In the genomic region with DNA sequence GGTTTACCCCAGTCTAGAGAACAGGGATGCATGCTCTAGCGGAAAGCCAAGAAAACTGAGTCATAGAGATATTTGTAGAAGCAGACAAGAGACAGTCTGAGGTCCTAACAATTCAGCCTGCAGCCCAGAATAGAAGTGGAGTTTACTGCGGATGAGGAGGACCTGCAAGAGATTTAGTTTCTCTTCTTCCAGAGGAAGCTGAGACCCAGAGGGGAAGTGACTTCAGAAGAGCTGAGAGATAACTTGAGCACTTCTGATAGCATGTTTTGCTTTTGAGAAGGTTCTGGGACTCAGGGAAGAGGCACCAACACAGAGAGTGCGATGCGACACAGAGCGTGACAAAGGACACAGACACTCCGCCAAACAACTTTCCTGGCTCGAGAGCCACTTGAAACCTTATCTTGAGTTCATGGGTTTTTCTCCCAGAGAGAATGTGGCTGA, we compare ENCODE assay signal across 10 mouse cellular contexts. TPM values are rescaled to one million over a fixed set of nuclear protein-coding genes. Genes with fewer than 3 reads are reported as not detected.
DNase-seq lines count a peak whose midpoint lies in the region; ATAC-seq and TF ChIP-seq lines count a peak whose summit lies in the region.
"Had no signal": no experiment of that assay in that cellular context is flagged by ENCODE, and none has a peak within 500 bp of the region (broad histone marks: within the 10 kb centered on the region; RNA-seq: fewer than 3 reads in every experiment).

No protein-coding gene starts in this region.

- no peak overlapping the region for H3K9ac ChIP-seq in liver, embryonic 14.5 days (replicated peaks)
- H3K9ac ChIP-seq: embryonic facial prominence, embryonic 12.5 days had no signal

- H3K27ac ChIP-seq in gastrocnemius, adult 2 months = peak overlapping the region; percentile 88
- no peak overlapping the region for H3K27ac ChIP-seq in liver, embryonic 14.5 days
- H3K27ac ChIP-seq: embryonic facial prominence, embryonic 12.5 days had no signal

- WGBS in liver, embryonic 14.5 days (ENCODE audit: insufficient replicate concordance) = 20% methylated on average over 7 of the region's 7 CpGs

- H3K4me2 ChIP-seq in liver, embryonic 14.5 days (ENCODE audit: low read depth) = peak overlapping the region; percentile 29
- H3K4me2 ChIP-seq: embryonic facial prominence, embryonic 12.5 days had no signal

- ATAC-seq in liver, embryonic 14.5 days (ENCODE audit: insufficient read depth) = no peak
- ATAC-seq in erythroblast, adult 5-6 weeks (replicated peaks; ENCODE audit: low FRiP score, poor library complexity, severe bottlenecking) = no peak

- no peaks in the 10 kb centered on the region for H3K9me3 ChIP-seq in liver, embryonic 14.5 days (ENCODE audit: control insufficient read depth, low read length)
- H3K9me3 ChIP-seq: embryonic facial prominence, embryonic 12.5 days had no signal

- H3K27me3 ChIP-seq in liver, embryonic 14.5 days (ENCODE audit: control insufficient read depth, insufficient read depth, low read length) = no peaks in the 10 kb centered on the region
- H3K27me3 ChIP-seq: embryonic facial prominence, embryonic 12.5 days had no signal

- TF ChIP-seq EP300 in liver, embryonic 14.5 days (IDR thresholded peaks at IDR 0.05; ENCODE audit: low read depth) = no peak

- no peaks in the 10 kb centered on the region for H3K36me3 ChIP-seq in liver, embryonic 14.5 days (replicated peaks; ENCODE audit: control insufficient read depth, insufficient read depth, low read depth)
- H3K36me3 ChIP-seq: embryonic facial prominence, embryonic 12.5 days had no signal

- DNase-seq in gastrocnemius, adult 2 months = peak; percentile 44
- DNase-seq in gastrocnemius, postnatal 14 days = no peak
- DNase-seq in right cerebral cortex, adult 18-20 months = peak; percentile 32
- DNase-seq in right cerebral cortex, postnatal 36 days (ENCODE audit: low spot score in 2 of 2) = no peak
- no peak for DNase-seq in liver, embryonic 14.5 days (ENCODE audit: low read depth in 3 of 3, low spot score in 3 of 3)
- DNase-seq in cerebellum, postnatal 36 days = no peak
- no peak for DNase-seq in cerebellum, adult 11-12 months
- DNase-seq: kidney, adult 9 months had no signal

- TF ChIP-seq CTCF in gastrocnemius, adult 2 months (IDR thresholded peaks at IDR 0.05) = no peak
- TF ChIP-seq CTCF in liver, embryonic 14.5 days (IDR thresholded peaks at IDR 0.05; ENCODE audit: low read depth) = no peak

- peaks cover 35 to 54% of the 10 kb centered on the region in 2 experiments for H3K4me1 ChIP-seq in liver, embryonic 14.5 days (replicated peaks; ENCODE audit: control insufficient read depth in 2 of 2, insufficient read depth in 2 of 2, low read length in 1 of 2)

- peak overlapping the region; percentile 53 for H3K4me3 ChIP-seq in gastrocnemius, adult 2 months
- H3K4me3 ChIP-seq in liver, embryonic 14.5 days (ENCODE audit: insufficient read depth in 1 of 2, low read depth in 2 of 2, low read length in 2 of 2) = no peak overlapping the region
- H3K4me3 ChIP-seq: embryonic facial prominence, embryonic 12.5 days had no signal

- intact Hi-C loops in gastrocnemius, adult 2 months (cut with DNase I) = loop anchor here (2.0 kb wide), 1 partner anchor 22 kb away; a partner anchor contains a TSS
- intact Hi-C loops in gastrocnemius, postnatal 14 days (cut with DNase I; ENCODE audit: low total_unique reads) = no loop called here

RNA-seq across cellular contexts. Expression of a gene that starts 21.4 kb away (rescaled TPM):
- 1 to 10 TPM in 1 of 2 experiments, under 1 TPM in 1; 0.79 to 1.8 TPM for total RNA-seq in gastrocnemius, adult 2 months (2021)
- 1 to 10 TPM in 1 of 2 experiments, under 1 TPM in 1; 0.75 to 1.3 TPM for total RNA-seq in gastrocnemius, postnatal 14 days (2021)
- polyA plus RNA-seq in liver, embryonic 14.5 days (2012; rRNA removed) = 2.5 and 3.4 TPM in 2 replicates
- 3.9 and 5.1 TPM in 2 replicates for polyA plus RNA-seq in liver, embryonic 14.5 days (2014; fragmentation: Nextera tagmentation; extraction: Ambion mirVana)
- 24.9 and 40.5 TPM in 2 replicates for total RNA-seq in erythroblast, adult 5-6 weeks (2015; ENCODE audit: low replicate concordance)
- total RNA-seq in erythroblast, adult 5-6 weeks (2017; ENCODE audit: low replicate concordance) = 7.9 and 8.9 TPM in 2 replicates

RNA-seq across cellular contexts. Expression of a gene that starts 21.9 kb away (rescaled TPM):
- 10 to 100 TPM in 1 of 2 experiments, 1 to 10 TPM in 1; 7.7 to 18.7 TPM for total RNA-seq in gastrocnemius, adult 2 months (2021)
- total RNA-seq in gastrocnemius, postnatal 14 days (2021) = 10 to 100 TPM; 14.7 to 17.3 TPM
- 11.9 and 12.4 TPM in 2 replicates for polyA plus RNA-seq in liver, embryonic 14.5 days (2012; rRNA removed)
- 14.2 and 17.3 TPM in 2 replicates for polyA plus RNA-seq in liver, embryonic 14.5 days (2014; fragmentation: Nextera tagmentation; extraction: Ambion mirVana)
- total RNA-seq in erythroblast, adult 5-6 weeks (2015; ENCODE audit: low replicate concordance) = not detected in 2 replicates
- not detected in 2 replicates for total RNA-seq in erythroblast, adult 5-6 weeks (2017; ENCODE audit: low replicate concordance)

Comparison
In these comparisons a context has a peak if more than half of its experiments do, and no peak if none do; other contexts are left out.
1. DNase-seq: peak in gastrocnemius, adult 2 months (single experiment) and right cerebral cortex, adult 18-20 months (single experiment); none in gastrocnemius, postnatal 14 days (single experiment), right cerebral cortex, postnatal 36 days (0 of 2), liver, embryonic 14.5 days (0 of 3), cerebellum, postnatal 36 days (0 of 2) and cerebellum, adult 11-12 months (single experiment).
2. RNA of a gene that starts 21.9 kb away (total RNA-seq): 7.7 to 18.7 TPM in gastrocnemius, adult 2 months and 14.7 to 17.3 TPM in gastrocnemius, postnatal 14 days; not detected in erythroblast, adult 5-6 weeks; every median in the first group is over 4 times any median in the second.